In the genomic region with DNA sequence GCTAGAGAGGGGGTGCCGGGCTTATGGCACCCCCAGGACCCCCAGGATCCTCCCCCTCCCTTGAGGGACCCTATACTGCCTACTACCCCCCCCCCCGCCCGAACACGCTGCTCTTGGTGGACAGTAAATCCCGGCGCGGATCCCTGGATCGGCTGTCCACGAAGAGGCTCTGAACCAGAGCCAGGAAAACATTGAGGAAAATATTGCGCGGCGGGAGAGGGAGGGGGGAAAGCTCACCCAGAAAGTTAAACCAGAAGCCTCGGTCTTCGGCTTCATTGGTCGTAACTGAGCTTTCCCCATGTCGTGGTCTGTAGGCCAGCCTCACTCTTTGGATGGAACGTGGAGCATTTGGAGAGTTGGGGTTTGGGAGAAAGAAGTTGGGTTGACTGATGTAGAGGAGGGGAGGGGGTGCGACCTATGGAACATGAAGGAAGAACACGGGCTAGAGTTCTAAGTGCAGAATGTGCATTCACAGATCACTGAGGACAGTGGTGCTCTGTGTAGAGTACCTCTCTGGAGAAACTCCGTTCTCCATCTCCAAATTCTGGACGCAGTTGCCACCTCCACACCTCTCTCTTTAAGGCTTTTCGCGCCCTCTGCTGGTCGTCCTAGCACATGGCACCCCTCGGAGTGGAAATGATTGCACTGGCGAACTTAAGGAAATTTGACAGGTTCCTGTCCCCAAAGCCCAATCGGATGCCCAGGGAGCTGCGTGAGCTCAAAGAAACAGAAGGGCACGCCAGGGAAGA, we compare ENCODE assay signal across 9 mouse cellular contexts. TPM values are rescaled to one million over a fixed set of nuclear protein-coding genes. Genes with fewer than 3 reads are reported as not detected.
DNase-seq lines count a peak whose midpoint lies in the region; ATAC-seq and TF ChIP-seq lines count a peak whose summit lies in the region.
"Had no signal": no experiment of that assay in that cellular context is flagged by ENCODE, and none has a peak within 500 bp of the region (broad histone marks: within the 10 kb centered on the region; RNA-seq: fewer than 3 reads in every experiment).

TSS of gene Gli1 (minus strand) at position 84 of the 749 bp plus-strand sequence.

- TF ChIP-seq CTCF in C2C12 (IDR thresholded peaks at IDR 0.05; ENCODE audit: control insufficient read depth, insufficient read depth, insufficient read length) = peak; percentile 73
- peak; percentile 94 for TF ChIP-seq CTCF in bone marrow, adult 2 months (IDR thresholded peaks at IDR 0.05; ENCODE audit: control insufficient read depth, insufficient read depth, low read length)

- peak within 1 kb of the TSS; percentile 32 for H3K4me3 ChIP-seq in C2C12 (ENCODE audit: insufficient read depth, poor library complexity, severe bottlenecking)
- H3K4me3 ChIP-seq in bone marrow, adult 2 months (replicated peaks; ENCODE audit: control insufficient read depth, low read depth, low read length) = no peak within 1 kb of the TSS
- peak within 1 kb of the TSS; percentile 56 for H3K4me3 ChIP-seq in embryonic facial prominence, embryonic 15.5 days (replicated peaks)
- H3K4me3 ChIP-seq in heart, embryonic 11.5 days (ENCODE audit: low read depth, low read length) = peak within 1 kb of the TSS; percentile 49
- peak within 1 kb of the TSS; percentile 61 for H3K4me3 ChIP-seq in kidney, embryonic 15.5 days (replicated peaks)
- peak within 1 kb of the TSS; percentile 51 for H3K4me3 ChIP-seq in liver, embryonic 13.5 days (replicated peaks)
- peak within 1 kb of the TSS; percentile 39 for H3K4me3 ChIP-seq in neural tube, embryonic 11.5 days (ENCODE audit: low read depth, low read length)
- peak within 1 kb of the TSS; percentile 57 for H3K4me3 ChIP-seq in stomach, embryonic 16.5 days (replicated peaks; ENCODE audit: low read length)
- H3K4me3 ChIP-seq: erythroblast, embryonic 14.5 days had no signal

- DNase-seq in liver, embryonic 13.5 days = peak; percentile 71
- DNase-seq in neural tube, embryonic 11.5 days (ENCODE audit: low spot score) = peak; percentile 89

- H3K4me1 ChIP-seq in bone marrow, adult 2 months (ENCODE audit: control insufficient read depth, insufficient read depth, low read length) = no peaks in the 10 kb centered on the region
- H3K4me1 ChIP-seq in embryonic facial prominence, embryonic 15.5 days = peaks cover 31% of the 10 kb centered on the region
- peaks cover 21% of the 10 kb centered on the region for H3K4me1 ChIP-seq in heart, embryonic 11.5 days (ENCODE audit: control insufficient read depth, insufficient read depth, low read length)
- H3K4me1 ChIP-seq in kidney, embryonic 15.5 days = peaks cover 38% of the 10 kb centered on the region
- H3K4me1 ChIP-seq in liver, embryonic 13.5 days (replicated peaks) = peaks cover 36% of the 10 kb centered on the region
- peaks cover 21% of the 10 kb centered on the region for H3K4me1 ChIP-seq in neural tube, embryonic 11.5 days (ENCODE audit: control insufficient read depth, insufficient read depth, low read length)
- H3K4me1 ChIP-seq in stomach, embryonic 16.5 days (ENCODE audit: control insufficient read depth, insufficient read depth, low read length) = peaks cover 7% of the 10 kb centered on the region

- no peaks in the 10 kb centered on the region for H3K9me3 ChIP-seq in embryonic facial prominence, embryonic 15.5 days (replicated peaks)
- no peaks in the 10 kb centered on the region for H3K9me3 ChIP-seq in heart, embryonic 11.5 days (replicated peaks; ENCODE audit: control insufficient read depth, low read length)
- no peaks in the 10 kb centered on the region for H3K9me3 ChIP-seq in kidney, embryonic 15.5 days (replicated peaks)
- H3K9me3 ChIP-seq in liver, embryonic 13.5 days (replicated peaks) = no peaks in the 10 kb centered on the region
- 0 out of 2 replicates have a peak, but pooled peaks cover 3% of the 10 kb centered on the region for H3K9me3 ChIP-seq in neural tube, embryonic 11.5 days (ENCODE audit: control insufficient read depth, low read length)
- no peaks in the 10 kb centered on the region for H3K9me3 ChIP-seq in stomach, embryonic 16.5 days (replicated peaks; ENCODE audit: control insufficient read depth, low read length)

- H3ac ChIP-seq in C2C12 (ENCODE audit: control insufficient read depth, insufficient read length, low read depth) = peak within 1 kb of the TSS; percentile 28

- WGBS in bone marrow, adult 2 months = under 1% methylated on average over 29 of the region's 29 CpGs
- WGBS in embryonic facial prominence, embryonic 15.5 days = under 1% methylated on average over 29 of the region's 29 CpGs
- WGBS in heart, embryonic 11.5 days (ENCODE audit: insufficient replicate concordance) = under 1% methylated on average over 29 of the region's 29 CpGs
- WGBS in kidney, embryonic 15.5 days = under 1% methylated on average over 29 of the region's 29 CpGs
- under 1% methylated on average over 29 of the region's 29 CpGs for WGBS in liver, embryonic 13.5 days (ENCODE audit: insufficient replicate concordance)
- WGBS in neural tube, embryonic 11.5 days = 0% methylated on average over 29 of the region's 29 CpGs
- under 1% methylated on average over 29 of the region's 29 CpGs for WGBS in stomach, embryonic 16.5 days

- H3K27me3 ChIP-seq in C2C12 (ENCODE audit: control insufficient read depth, insufficient read depth, insufficient read length) = no peaks in the 10 kb centered on the region
- H3K27me3 ChIP-seq in embryonic facial prominence, embryonic 15.5 days = no peaks in the 10 kb centered on the region
- H3K27me3 ChIP-seq in heart, embryonic 11.5 days (ENCODE audit: control insufficient read depth, insufficient read depth, low read length) = peaks cover 22% of the 10 kb centered on the region
- peaks cover 17% of the 10 kb centered on the region for H3K27me3 ChIP-seq in kidney, embryonic 15.5 days
- H3K27me3 ChIP-seq in liver, embryonic 13.5 days = peaks cover 55% of the 10 kb centered on the region
- H3K27me3 ChIP-seq in neural tube, embryonic 11.5 days (ENCODE audit: control insufficient read depth, insufficient read depth, low read length) = peaks cover 19% of the 10 kb centered on the region
- no peaks in the 10 kb centered on the region for H3K27me3 ChIP-seq in stomach, embryonic 16.5 days (ENCODE audit: control insufficient read depth, insufficient read depth, low read length)

- no peak within 1 kb of the TSS for H3K27ac ChIP-seq in bone marrow, adult 2 months (ENCODE audit: control insufficient read depth, insufficient read depth, low read depth, low read length, poor library complexity)
- peak within 1 kb of the TSS; percentile 96 for H3K27ac ChIP-seq in embryonic facial prominence, embryonic 15.5 days (replicated peaks)
- H3K27ac ChIP-seq in heart, embryonic 11.5 days (ENCODE audit: low read depth, low read length) = peak within 1 kb of the TSS; percentile 15; the same call in 1 of the 2 replicates
- peak within 1 kb of the TSS; percentile 93 for H3K27ac ChIP-seq in kidney, embryonic 15.5 days
- H3K27ac ChIP-seq in liver, embryonic 13.5 days = no peak within 1 kb of the TSS
- H3K27ac ChIP-seq in neural tube, embryonic 11.5 days (ENCODE audit: low read depth, low read length) = 0 out of 2 replicates have a peak within 1 kb of the TSS, but pooled peaks have one; percentile 44
- peak within 1 kb of the TSS; percentile 89 for H3K27ac ChIP-seq in stomach, embryonic 16.5 days (ENCODE audit: low read length)

- no peaks in the 10 kb centered on the region for H3K36me3 ChIP-seq in C2C12 (ENCODE audit: control insufficient read depth, insufficient read depth)
- H3K36me3 ChIP-seq in embryonic facial prominence, embryonic 15.5 days = peaks cover 3% of the 10 kb centered on the region; the same call in 1 of the 2 replicates
- H3K36me3 ChIP-seq in heart, embryonic 11.5 days (ENCODE audit: control insufficient read depth, insufficient read depth, low read length) = no peaks in the 10 kb centered on the region
- H3K36me3 ChIP-seq in kidney, embryonic 15.5 days = peaks cover 9% of the 10 kb centered on the region
- no peaks in the 10 kb centered on the region for H3K36me3 ChIP-seq in liver, embryonic 13.5 days
- H3K36me3 ChIP-seq in neural tube, embryonic 11.5 days (ENCODE audit: control insufficient read depth, insufficient read depth, low read length) = no peaks in the 10 kb centered on the region
- H3K36me3 ChIP-seq in stomach, embryonic 16.5 days (ENCODE audit: control insufficient read depth, insufficient read depth, low read length) = no peaks in the 10 kb centered on the region

- no peaks in the 10 kb centered on the region for H3K79me2 ChIP-seq in C2C12 (ENCODE audit: control insufficient read depth, insufficient read depth)

- no peak for TF ChIP-seq POLR2A in bone marrow, adult 2 months (IDR thresholded peaks at IDR 0.05; ENCODE audit: borderline replicate concordance, control insufficient read depth, low read depth, low read length)

- ATAC-seq in embryonic facial prominence, embryonic 15.5 days (ENCODE audit: insufficient number of reproducible peaks, low FRiP score, low TSS enrichment, low read depth) = no peak
- ATAC-seq in heart, embryonic 11.5 days (replicated peaks; ENCODE audit: insufficient number of reproducible peaks, low FRiP score, low TSS enrichment) = no peak; the same call in 1 of the 2 replicates
- peak; percentile 57 for ATAC-seq in kidney, embryonic 15.5 days (replicated peaks; ENCODE audit: low FRiP score)
- peak; percentile 49; the same call in 1 of the 2 replicates for ATAC-seq in liver, embryonic 13.5 days (ENCODE audit: low read depth)
- 0 out of 2 replicates have a peak, but pooled peaks have one; percentile 38 for ATAC-seq in neural tube, embryonic 11.5 days (ENCODE audit: insufficient read depth, low FRiP score, low TSS enrichment)
- peak; percentile 37 for ATAC-seq in stomach, embryonic 16.5 days (ENCODE audit: insufficient read depth, low FRiP score)

- no peaks in the 10 kb centered on the region for H3K79me3 ChIP-seq in C2C12 (ENCODE audit: low read depth)

- peak within 1 kb of the TSS; percentile 93 for H3K4me2 ChIP-seq in embryonic facial prominence, embryonic 15.5 days (replicated peaks)
- peak within 1 kb of the TSS; percentile 93 for H3K4me2 ChIP-seq in heart, embryonic 11.5 days
- H3K4me2 ChIP-seq in kidney, embryonic 15.5 days = peak within 1 kb of the TSS; percentile 97
- H3K4me2 ChIP-seq in liver, embryonic 13.5 days = peak within 1 kb of the TSS; percentile 71
- peak within 1 kb of the TSS; percentile 75 for H3K4me2 ChIP-seq in neural tube, embryonic 11.5 days (ENCODE audit: low read depth)
- peak within 1 kb of the TSS; percentile 73 for H3K4me2 ChIP-seq in stomach, embryonic 16.5 days (ENCODE audit: low read depth, low read length)

- peak within 1 kb of the TSS; percentile 33 for H3K9ac ChIP-seq in embryonic facial prominence, embryonic 15.5 days
- peak within 1 kb of the TSS; percentile 16; the same call in 1 of the 2 replicates for H3K9ac ChIP-seq in heart, embryonic 11.5 days (ENCODE audit: low read depth, low read length)
- H3K9ac ChIP-seq in kidney, embryonic 15.5 days = peak within 1 kb of the TSS; percentile 53
- H3K9ac ChIP-seq in liver, embryonic 13.5 days = 0 out of 2 replicates have a peak within 1 kb of the TSS, but pooled peaks have one; percentile 22
- peak within 1 kb of the TSS; percentile 38 for H3K9ac ChIP-seq in neural tube, embryonic 11.5 days (ENCODE audit: low read length)
- H3K9ac ChIP-seq in stomach, embryonic 16.5 days (ENCODE audit: low read length) = peak within 1 kb of the TSS; percentile 66

RNA-seq across cellular contexts. Expression of gene Gli1, which starts in this region (rescaled TPM):
- polyA plus RNA-seq in C2C12 (2012; fragmentation: generic; extraction: Trizol) = 1.6 TPM
- 2.2 TPM in 1 of 2 replicates, not detected in the other for polyA plus RNA-seq in bone marrow, adult 2 months (2011; ENCODE audit: insufficient read depth, insufficient read length, low replicate concordance, missing spikeins)
- polyA plus RNA-seq in embryonic facial prominence, embryonic 15.5 days (2015; fragmentation: Nextera tagmentation; extraction: Ambion mirVana) = 15.7 and 16.1 TPM in 2 replicates
- polyA plus RNA-seq in heart, embryonic 11.5 days (2014; fragmentation: Nextera tagmentation; extraction: Ambion mirVana) = 0.65 and 1.2 TPM in 2 replicates
- 6.3 and 8.2 TPM in 2 replicates for polyA plus RNA-seq in kidney, embryonic 15.5 days (2015; fragmentation: Nextera tagmentation; extraction: Ambion mirVana)
- polyA plus RNA-seq in liver, embryonic 13.5 days (2015; fragmentation: Nextera tagmentation; extraction: Ambion mirVana) = 0.21 and 0.31 TPM in 2 replicates
- 3.8 and 4.6 TPM in 2 replicates for polyA plus RNA-seq in neural tube, embryonic 11.5 days (2014; fragmentation: Nextera tagmentation; extraction: Ambion mirVana)
- 9.8 and 9.9 TPM in 2 replicates for polyA plus RNA-seq in stomach, embryonic 16.5 days (2015; fragmentation: Nextera tagmentation; extraction: Ambion mirVana)
- polyA plus RNA-seq: erythroblast, embryonic 14.5 days had no signal

Comparison
In these comparisons a context has a peak if more than half of its experiments do, and no peak if none do; other contexts are left out.
1. Peak in DNase-seq, ATAC-seq, H3K4me3 ChIP-seq, H3K9ac ChIP-seq and H3K4me2 ChIP-seq in liver, embryonic 13.5 days; RNA of the gene not detected or under 1 TPM.
2. H3K27ac ChIP-seq: peak in embryonic facial prominence, embryonic 15.5 days (single experiment), heart, embryonic 11.5 days (single experiment), kidney, embryonic 15.5 days (single experiment), neural tube, embryonic 11.5 days (single experiment) and stomach, embryonic 16.5 days (single experiment); none in bone marrow, adult 2 months (single experiment) and liver, embryonic 13.5 days (single experiment).
3. ATAC-seq: peak in kidney, embryonic 15.5 days (single experiment), neural tube, embryonic 11.5 days (single experiment) and stomach, embryonic 16.5 days (single experiment); none in embryonic facial prominence, embryonic 15.5 days (single experiment) and heart, embryonic 11.5 days (single experiment).
4. H3K9ac ChIP-seq: peak in every context shown above with its lines; median percentile 66 in stomach, embryonic 16.5 days; 53 in kidney, embryonic 15.5 days; 38 in neural tube, embryonic 11.5 days; 33 in embryonic facial prominence, embryonic 15.5 days; 22 in liver, embryonic 13.5 days; 16 in heart, embryonic 11.5 days.
5. Peak in every context shown above with its lines, with median percentiles within 50 percentile points of each other: H3K4me2 ChIP-seq.